ENCODE assay signal across 8 mouse cellular contexts in the genomic region with DNA sequence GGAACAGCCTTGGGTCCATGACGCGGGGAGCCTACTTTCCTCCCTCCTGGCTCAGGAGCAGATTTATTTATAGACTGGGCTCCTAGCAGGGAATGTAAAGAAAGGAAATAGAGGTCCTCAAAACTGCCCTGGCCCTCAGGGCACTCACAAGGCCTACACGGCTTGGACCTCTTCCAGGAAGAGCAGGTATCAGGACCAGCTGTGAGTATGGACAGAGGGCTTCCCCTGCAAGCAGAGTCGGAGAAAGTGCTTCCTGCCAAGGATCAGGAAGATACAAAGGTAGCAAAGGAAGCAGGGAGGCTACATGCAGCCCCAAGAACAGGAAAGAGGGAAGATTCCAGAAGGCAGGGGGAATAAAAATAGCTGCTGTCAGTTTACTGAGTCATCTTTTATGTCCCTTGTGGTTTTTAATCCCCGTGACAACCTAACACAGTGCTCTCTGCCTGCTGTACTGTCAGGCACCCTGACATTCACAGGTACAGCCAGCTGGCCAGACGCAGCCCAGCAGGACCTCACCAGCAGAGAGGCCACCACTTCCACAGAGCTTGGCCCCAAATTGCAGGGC.
DNase-seq lines count a peak whose midpoint lies in the region; ATAC-seq lines count a peak whose summit lies in the region.

No protein-coding gene starts in this region.

- H3K4me3 ChIP-seq in heart, embryonic 15.5 days, result no peak overlapping the region

- 0 out of 2 replicates have a peak overlapping the region, but pooled peaks have one; percentile 14 for H3K9ac ChIP-seq in heart, embryonic 15.5 days

- 0 out of 2 replicates have a peak, but pooled peaks have one; percentile 31 for ATAC-seq in heart, embryonic 15.5 days (replicated peaks; ENCODE audit: insufficient number of reproducible peaks, insufficient read depth, low FRiP score, low read depth)
- no peak for ATAC-seq in CD4-positive, CD25-positive, alpha-beta regulatory T cell, adult 4 months

- peak; percentile 48 for DNase-seq in adrenal gland, adult 2 months
- no peak for DNase-seq in adrenal gland, postnatal 25 days
- DNase-seq in kidney, postnatal 10 days, result peak; percentile 41
- DNase-seq in kidney, adult 11 months, result no peak
- peak; percentile 91 for DNase-seq in brain, adult 2 months (ENCODE audit: low read depth, low spot score)
- no peak for DNase-seq in T-cell, adult 2 months (ENCODE audit: low spot score)

- H3K4me2 ChIP-seq in heart, embryonic 15.5 days, result peak overlapping the region; percentile 21; the same call in 1 of the 2 replicates

- H3K36me3 ChIP-seq in heart, embryonic 15.5 days, result no peaks in the 10 kb centered on the region

- WGBS in heart, embryonic 15.5 days, result 21% methylated on average over 6 of the region's 6 CpGs

- H3K27ac ChIP-seq in heart, embryonic 15.5 days, result peak overlapping the region; percentile 74

- no peaks in the 10 kb centered on the region for H3K27me3 ChIP-seq in heart, embryonic 15.5 days

- H3K4me1 ChIP-seq in heart, embryonic 15.5 days (replicated peaks), result peaks cover 73% of the 10 kb centered on the region

- no peaks in the 10 kb centered on the region for H3K9me3 ChIP-seq in heart, embryonic 15.5 days (replicated peaks)

Comparison
In these comparisons a context has a peak if more than half of its experiments do, and no peak if none do; other contexts are left out.
1. DNase-seq: peak in adrenal gland, adult 2 months (single experiment), kidney, postnatal 10 days (single experiment) and brain, adult 2 months (single experiment); none in adrenal gland, postnatal 25 days (single experiment), kidney, adult 11 months (single experiment) and T-cell, adult 2 months (single experiment).